Mouse (Mus musculus) brown adipose tissue, adult 24 weeks (tissue): Measurements from ENCODE around the gene Esyt3. TPM values are rescaled to one million over a fixed set of nuclear protein-coding genes. Genes with fewer than 3 reads are reported as not detected.

Experiments
- H3K27ac ChIP-seq: fragments of 200-500 bp; replicated peaks from 2 replicates; pipeline ENCODE4 v1.5.1; 2012; ENCODE audit warnings: low read depth, mild to moderate bottlenecking, low read length
- H3K4me1 ChIP-seq: fragments of 200-500 bp; 2 replicates; pipeline ENCODE4 v1.6.1; 2012; ENCODE audit warnings: low read length, mixed read lengths; ENCODE audit not compliant: control insufficient read depth, insufficient read depth, insufficient read length
- H3K4me3 ChIP-seq: fragments of 200-500 bp; 2 replicates; pipeline ENCODE4 v1.5.1; 2012; ENCODE audit warnings: low read depth, mild to moderate bottlenecking, low read length, moderate library complexity; ENCODE audit not compliant: insufficient read depth
- polyA plus RNA-seq: library from polyadenylated mRNA; stranded (reverse); fragments of >200 nt; gene quantifications from 2 replicates; pipeline ENCODE4 v1.2.4, GENCODE M21; 2012; ENCODE audit not compliant: missing spikeins, insufficient read depth, insufficient read length

Gene Esyt3
- polyA plus RNA-seq = 0.83 TPM in 1 of 2 replicates, not detected in the other

GRCm38 (mm10) chr9:99357921-99358692, at the start of gene Esyt3:
Gene Esyt3 (minus strand): TSS chr9:99358557.
- peaks cover 5% of the 10 kb centered on the region; the same call in 1 of the 2 replicates for H3K4me1 ChIP-seq
- peak within 1 kb of the TSS; percentile 38 for H3K4me3 ChIP-seq
- H3K27ac ChIP-seq = no peak within 1 kb of the TSS

DNA sequence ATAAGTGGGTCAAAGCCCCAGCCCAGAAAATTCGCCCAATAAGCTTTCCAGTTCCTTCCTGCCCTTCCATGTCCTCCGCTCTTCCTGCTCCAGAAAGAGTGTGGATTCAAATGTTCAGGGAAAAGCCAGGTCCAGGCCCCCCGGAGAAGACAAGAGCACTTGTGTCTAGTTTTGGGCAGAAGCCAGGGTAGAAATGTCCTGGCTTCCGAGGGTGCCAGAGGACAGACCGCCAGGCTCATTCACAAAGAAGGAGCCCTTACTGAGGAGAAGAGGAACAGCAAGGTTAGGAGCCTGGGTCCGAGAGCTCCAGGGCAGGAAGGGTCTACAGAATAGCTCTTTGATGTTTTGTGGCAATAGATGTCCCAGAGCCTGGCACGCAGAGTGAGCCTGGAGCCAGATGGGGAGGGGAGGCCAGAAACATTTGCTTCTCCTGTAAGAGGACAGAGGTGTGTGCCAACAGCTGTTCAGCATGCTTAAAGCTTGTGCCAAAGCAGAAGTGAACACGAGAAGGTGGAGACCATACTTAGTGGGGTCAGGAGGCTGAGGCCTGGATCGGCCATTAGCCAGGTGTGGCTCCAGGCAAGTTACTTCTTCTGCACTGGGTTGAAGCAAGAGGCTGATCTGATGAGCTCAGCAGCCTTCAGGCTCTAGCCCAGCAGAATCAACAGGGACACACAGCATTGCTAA, 43.1 kb upstream of the Esyt3 start:
- H3K4me1 ChIP-seq = peaks cover 8% of the 10 kb centered on the region
- H3K4me3 ChIP-seq = no peak overlapping the region
- H3K27ac ChIP-seq = no peak overlapping the region

DNA sequence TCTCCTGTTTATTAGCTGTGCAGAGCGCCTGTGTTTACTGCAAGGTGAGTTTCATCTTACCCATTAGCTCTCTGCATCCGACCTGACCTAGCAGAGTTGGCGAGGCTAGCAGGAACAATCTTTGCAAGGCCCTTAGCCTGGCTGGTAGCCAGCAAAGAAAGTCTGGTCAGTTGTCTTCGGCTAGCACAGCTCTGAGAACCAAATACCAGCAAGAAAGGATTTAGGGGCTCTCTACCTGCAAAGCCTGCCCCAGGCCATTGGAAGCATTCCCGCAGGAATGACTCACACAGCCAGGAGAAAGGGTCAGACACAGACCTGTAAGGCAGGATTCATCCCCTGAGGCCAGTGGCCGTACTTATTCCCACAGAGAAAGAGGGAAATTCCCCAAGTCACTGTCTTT, 42.4 kb upstream of the Esyt3 start:
- no peak overlapping the region for H3K4me3 ChIP-seq
- no peak overlapping the region for H3K27ac ChIP-seq
- peaks cover 8% of the 10 kb centered on the region for H3K4me1 ChIP-seq

- Histone ChIP-seq H3K4me3 (no peak overlapping the region), H3K4me1 (peaks cover 12% of the 10 kb centered on the region), H3K27ac (no peak overlapping the region)
Observed at GRCm38 (mm10) chr9:99397056-99397815, 38.9 kb upstream of the Esyt3 start.

DNA sequence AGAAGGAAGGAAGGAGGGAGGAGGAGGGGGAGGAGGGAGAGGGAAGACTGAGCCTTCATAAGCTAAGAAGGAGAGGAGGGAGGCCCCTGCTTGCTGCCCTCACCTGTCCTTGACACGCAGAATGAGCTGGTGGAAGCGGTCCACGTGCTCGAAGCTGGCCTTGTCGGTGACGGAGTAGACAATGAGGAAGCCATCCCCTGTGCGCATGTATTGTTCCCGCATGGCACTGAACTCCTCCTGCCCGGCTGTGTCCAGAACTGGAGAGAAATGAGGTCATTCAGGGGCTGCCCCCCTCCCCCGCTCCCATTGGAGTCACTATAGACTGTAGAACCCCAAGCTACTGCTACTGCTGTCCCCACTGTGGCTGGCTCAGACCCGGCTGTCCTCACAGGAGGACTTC, 36.0 kb upstream of the Esyt3 start:
- H3K4me1 ChIP-seq = peaks cover 6% of the 10 kb centered on the region; the same call in 1 of the 2 replicates
- no peak overlapping the region for H3K27ac ChIP-seq
- H3K4me3 ChIP-seq = no peak overlapping the region

GRCm38 (mm10) chr9:99393146-99393545, 34.8 kb upstream of the Esyt3 start:
- Histone ChIP-seq H3K27ac (no peak overlapping the region), H3K4me3 (no peak overlapping the region), H3K4me1 (peaks cover 6% of the 10 kb centered on the region; the same call in 1 of the 2 replicates)

GRCm38 (mm10) chr9:99391557-99391956, 33.2 kb upstream of the Esyt3 start:
- H3K27ac ChIP-seq = no peak overlapping the region
- peaks cover 4% of the 10 kb centered on the region; the same call in 1 of the 2 replicates for H3K4me1 ChIP-seq
- no peak overlapping the region for H3K4me3 ChIP-seq

DNA sequence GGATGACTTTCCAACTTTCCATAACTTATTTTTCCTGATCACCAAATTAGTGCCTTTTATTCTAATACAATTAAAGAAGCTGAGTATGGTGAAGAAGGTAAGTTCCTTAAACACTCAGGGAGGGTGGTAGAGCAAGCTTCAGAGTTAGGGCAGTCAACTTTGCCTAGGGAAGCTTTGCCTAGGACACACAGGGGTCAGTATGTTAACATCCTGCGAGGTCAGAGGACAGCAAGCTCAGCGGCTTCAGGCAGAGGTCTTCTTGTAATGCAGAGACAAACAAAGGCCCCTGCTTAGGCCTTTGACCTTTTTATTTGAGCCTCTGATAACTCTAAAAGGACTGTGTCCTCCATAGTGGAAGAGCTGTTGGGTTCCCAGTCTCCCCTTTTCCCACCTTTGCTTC, 32.4 kb upstream of the Esyt3 start:
- Histone ChIP-seq H3K4me3 (no peak overlapping the region), H3K4me1 (peaks cover 4% of the 10 kb centered on the region; the same call in 1 of the 2 replicates), H3K27ac (no peak overlapping the region)

- Histone ChIP-seq H3K4me3 (no peak overlapping the region), H3K27ac (no peak overlapping the region; the same call in 1 of the 2 replicates), H3K4me1 (peaks cover 4% of the 10 kb centered on the region; the same call in 1 of the 2 replicates)
Observed at GRCm38 (mm10) chr9:99390201-99390600, 31.8 kb upstream of the Esyt3 start.

- Histone ChIP-seq H3K27ac (no peak overlapping the region), H3K4me1 (peaks cover 2% of the 10 kb centered on the region; the same call in 1 of the 2 replicates), H3K4me3 (no peak overlapping the region)
Observed at GRCm38 (mm10) chr9:99389506-99389905, 31.1 kb upstream of the Esyt3 start.

DNA sequence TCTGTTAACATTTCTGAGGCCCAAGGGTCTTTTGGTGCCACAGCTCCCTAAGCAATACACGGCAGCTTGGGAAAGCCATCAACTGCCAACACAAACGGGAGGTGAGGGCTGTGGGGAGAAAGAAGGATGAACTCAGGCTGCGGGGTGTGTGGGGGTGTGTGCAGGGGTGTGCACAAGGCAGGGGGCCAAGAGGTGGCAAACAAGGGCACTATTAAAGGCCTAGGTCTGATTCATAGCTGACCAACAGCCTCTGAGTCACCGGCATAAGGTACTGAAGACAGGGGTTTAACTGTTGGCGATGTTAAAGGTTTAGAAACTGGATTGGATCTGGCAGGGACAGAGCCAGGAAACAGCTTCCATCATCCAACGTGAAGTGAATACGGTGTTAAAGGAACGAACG, 30.5 kb upstream of the Esyt3 start:
- Histone ChIP-seq H3K4me1 (no peaks in the 10 kb centered on the region), H3K27ac (no peak overlapping the region), H3K4me3 (no peak overlapping the region)

- no peaks in the 10 kb centered on the region for H3K4me1 ChIP-seq
- no peak overlapping the region for H3K4me3 ChIP-seq
- H3K27ac ChIP-seq = no peak overlapping the region
Observed at GRCm38 (mm10) chr9:99388078-99388477, 29.7 kb upstream of the Esyt3 start.

- H3K27ac ChIP-seq = no peak overlapping the region
- H3K4me3 ChIP-seq = no peak overlapping the region
- H3K4me1 ChIP-seq = no peaks in the 10 kb centered on the region
Observed at GRCm38 (mm10) chr9:99382556-99382955, 24.2 kb upstream of the Esyt3 start.

DNA sequence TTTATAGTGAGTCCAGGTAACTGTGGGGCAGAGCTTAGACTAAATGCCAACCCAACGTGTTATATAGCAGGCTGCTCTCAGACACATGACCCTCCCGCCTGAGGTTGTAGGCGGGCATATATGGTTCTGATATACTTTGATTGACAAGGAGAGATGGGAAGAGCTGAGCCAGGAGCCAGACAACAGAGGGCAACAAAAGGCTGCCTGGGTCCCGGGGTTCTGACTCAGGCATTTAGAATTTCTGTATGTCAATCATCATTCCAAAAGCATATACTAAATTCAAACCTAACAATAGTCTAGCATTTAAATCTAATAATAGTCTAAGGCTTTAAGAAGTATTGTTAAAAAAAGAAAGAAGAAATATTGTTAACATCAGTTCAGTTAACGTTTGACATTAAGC, 20.8 kb upstream of the Esyt3 start:
- Histone ChIP-seq H3K27ac (no peak overlapping the region), H3K4me1 (no peaks in the 10 kb centered on the region), H3K4me3 (no peak overlapping the region)
